ENCODE assay signal across 8 mouse cellular contexts in genomic region chrX:50924629-50925364, GRCm38 (mm10). TPM values are rescaled to one million over a fixed set of nuclear protein-coding genes. Genes with fewer than 3 reads are reported as not detected.
DNase-seq lines count a peak whose midpoint lies in the region; ATAC-seq lines count a peak whose summit lies in the region.

No protein-coding gene starts in this region.

- no peak for ATAC-seq in kidney, embryonic 14.5 days (ENCODE audit: low FRiP score, low TSS enrichment)
- ATAC-seq in inflammation-experienced regulatory T-cells, adult 6 months, result no peak

- H3K27me3 ChIP-seq in kidney, embryonic 14.5 days (ENCODE audit: control insufficient read depth, insufficient read depth, low read length), result no peaks in the 10 kb centered on the region
- peaks cover 14% of the 10 kb centered on the region for H3K27me3 ChIP-seq in embryonic facial prominence, embryonic 10.5 days (replicated peaks; ENCODE audit: low read depth, poor library complexity, severe bottlenecking)

- peak; percentile 3 for DNase-seq in kidney, adult 11 months
- DNase-seq in NIH3T3 (ENCODE audit: low read depth), result peak; percentile 3
- peak; percentile 28 for DNase-seq in embryonic facial prominence, embryonic 10.5 days (ENCODE audit: low spot score)
- DNase-seq in kidney, postnatal 10 days, result peak; percentile 10
- DNase-seq in retina, embryonic 14.5 days (ENCODE audit: low spot score), result peak; percentile 49
- DNase-seq in frontal cortex, postnatal 14 days (ENCODE audit: low spot score in 2 of 2), result no peak

- H3K27ac ChIP-seq in kidney, embryonic 14.5 days (ENCODE audit: low read depth, low read length), result no peak overlapping the region
- H3K27ac ChIP-seq in embryonic facial prominence, embryonic 10.5 days (replicated peaks), result no peak overlapping the region

- no peak overlapping the region for H3K9ac ChIP-seq in kidney, embryonic 14.5 days (ENCODE audit: low read depth, low read length)

- no peaks in the 10 kb centered on the region for H3K36me3 ChIP-seq in kidney, embryonic 14.5 days (ENCODE audit: control insufficient read depth, insufficient read depth, low read length)
- no peaks in the 10 kb centered on the region for H3K36me3 ChIP-seq in embryonic facial prominence, embryonic 10.5 days (replicated peaks)

- H3K9me3 ChIP-seq in kidney, embryonic 14.5 days (ENCODE audit: control insufficient read depth, low read length), result no peaks in the 10 kb centered on the region
- no peaks in the 10 kb centered on the region for H3K9me3 ChIP-seq in embryonic facial prominence, embryonic 10.5 days

- H3K4me3 ChIP-seq in kidney, embryonic 14.5 days (ENCODE audit: low read length), result no peak overlapping the region
- H3K4me3 ChIP-seq in embryonic facial prominence, embryonic 10.5 days, result no peak overlapping the region

- no peaks in the 10 kb centered on the region for H3K4me1 ChIP-seq in kidney, embryonic 14.5 days (ENCODE audit: control insufficient read depth, insufficient read depth, low read length)
- H3K4me1 ChIP-seq in embryonic facial prominence, embryonic 10.5 days, result peaks cover 10% of the 10 kb centered on the region; the same call in 1 of the 2 replicates

- 58% methylated on average over 18 of the region's 18 CpGs for WGBS in kidney, embryonic 14.5 days
- 50% methylated on average over 18 of the region's 18 CpGs for WGBS in embryonic facial prominence, embryonic 10.5 days

- no peak overlapping the region for H3K4me2 ChIP-seq in kidney, embryonic 14.5 days (replicated peaks; ENCODE audit: low read depth, low read length)

RNA-seq across cellular contexts. Expression of gene Frmd7, which starts 17.7 kb away (rescaled TPM):
- polyA plus RNA-seq in kidney, embryonic 14.5 days (2014; fragmentation: Nextera tagmentation; extraction: Ambion mirVana), result not detected in 2 replicates
- 0.40 and 0.82 TPM in 2 replicates for polyA plus RNA-seq in embryonic facial prominence, embryonic 10.5 days (2016; fragmentation: Nextera tagmentation; extraction: Ambion mirVana)
- not detected for polyA plus RNA-seq in inflammation-experienced regulatory T-cells, adult 6 months (2017; shearing (Covaris generic))

Comparison
In these comparisons a context has a peak if more than half of its experiments do, and no peak if none do; other contexts are left out.
1. DNase-seq: peak in kidney, adult 11 months (single experiment), NIH3T3 (single experiment), embryonic facial prominence, embryonic 10.5 days (single experiment), kidney, postnatal 10 days (single experiment) and retina, embryonic 14.5 days (single experiment); none in frontal cortex, postnatal 14 days (0 of 2).